20 mouse cellular contexts compared by ENCODE assay signal in genomic region chr6:134329550-134330299, GRCm38 (mm10).
DNase-seq lines count a peak whose midpoint lies in the region; ATAC-seq and TF ChIP-seq lines count a peak whose summit lies in the region.
"Had no signal": no experiment of that assay in that cellular context is flagged by ENCODE, and none has a peak within 500 bp of the region (broad histone marks: within the 10 kb centered on the region; RNA-seq: fewer than 3 reads in every experiment).

No protein-coding gene starts in this region.

- no peaks in the 10 kb centered on the region for H3K4me1 ChIP-seq in kidney, embryonic 15.5 days
- H3K4me1 ChIP-seq in kidney, adult 2 months (ENCODE audit: control insufficient read depth, insufficient read depth, low read length), result no peaks in the 10 kb centered on the region
- no peaks in the 10 kb centered on the region for H3K4me1 ChIP-seq in limb, embryonic 11.5 days (ENCODE audit: control insufficient read depth, insufficient read depth, low read length)
- H3K4me1 ChIP-seq: liver, embryonic 15.5 days had no signal

- H3K4me3 ChIP-seq in kidney, embryonic 15.5 days (replicated peaks), result no peak overlapping the region
- no peak overlapping the region for H3K4me3 ChIP-seq in kidney, adult 2 months (ENCODE audit: insufficient read depth, low read depth, low read length)
- no peak overlapping the region for H3K4me3 ChIP-seq in limb, embryonic 11.5 days (ENCODE audit: low read depth, low read length)
- H3K4me3 ChIP-seq: gastrocnemius, adult 2 months; heart, adult 2 months; liver, embryonic 15.5 days had no signal

- DNase-seq in embryo, embryonic 10.5 days (ENCODE audit: low spot score), result peak; percentile 11
- DNase-seq in embryo, embryonic 10 days (ENCODE audit: low spot score), result no peak
- DNase-seq in kidney, adult 2 months, result no peak
- DNase-seq in R1 (ENCODE audit: low read depth, low spot score), result peak; percentile 69
- DNase-seq in limb, embryonic 11.5 days (ENCODE audit: low spot score), result peak; percentile 26
- DNase-seq in left cerebral cortex, postnatal 36 days (ENCODE audit: low spot score in 2 of 2), result no peak
- DNase-seq: cerebellum, adult 11 months; cerebellum, postnatal 36 days; gastrocnemius, adult 2 months; heart, adult 2 months; heart, postnatal 10 days; kidney, postnatal 10 days; midbrain, embryonic 14.5 days; right cerebral cortex, postnatal 14 days; thymus, postnatal 4 days had no signal

- no peak for TF ChIP-seq CTCF in kidney, adult 2 months (conservative IDR thresholded peaks at IDR 0.05; ENCODE audit: insufficient read depth, insufficient read length, low read depth, low read length)

- intact Hi-C loops in left cerebral cortex, postnatal 36 days (cut with DNase I), result no loop called here

- H3K4me2 ChIP-seq in kidney, embryonic 15.5 days, result no peak overlapping the region
- H3K4me2 ChIP-seq in limb, embryonic 11.5 days (ENCODE audit: low read depth, severe bottlenecking), result no peak overlapping the region
- H3K4me2 ChIP-seq: liver, embryonic 15.5 days had no signal

- H3K27me3 ChIP-seq in kidney, embryonic 15.5 days, result no peaks in the 10 kb centered on the region
- no peaks in the 10 kb centered on the region for H3K27me3 ChIP-seq in kidney, adult 2 months (replicated peaks; ENCODE audit: control insufficient read depth, insufficient read depth, low read length)
- H3K27me3 ChIP-seq in limb, embryonic 11.5 days (ENCODE audit: control insufficient read depth, insufficient read depth, low read length), result no peaks in the 10 kb centered on the region
- H3K27me3 ChIP-seq: liver, embryonic 15.5 days; Patski had no signal

- H3K27ac ChIP-seq in kidney, embryonic 15.5 days, result peak overlapping the region; percentile 45; the same call in 1 of the 2 replicates
- no peak overlapping the region for H3K27ac ChIP-seq in kidney, adult 2 months (ENCODE audit: insufficient read depth, low read depth, low read length)
- H3K27ac ChIP-seq in limb, embryonic 11.5 days (replicated peaks; ENCODE audit: low read depth, low read length), result 0 out of 2 replicates have a peak overlapping the region, but pooled peaks have one; percentile 15
- H3K27ac ChIP-seq: gastrocnemius, adult 2 months; heart, adult 2 months; liver, embryonic 15.5 days had no signal

- WGBS in kidney, embryonic 15.5 days, result 64% methylated on average over 10 of the region's 10 CpGs
- 68% methylated on average over 10 of the region's 10 CpGs for WGBS in kidney, adult 2 months
- 68% methylated on average over 10 of the region's 10 CpGs for WGBS in limb, embryonic 11.5 days

- TF ChIP-seq POLR2A in kidney, adult 2 months (IDR thresholded peaks at IDR 0.05; ENCODE audit: low read depth, low read length), result no peak

- H3K9ac ChIP-seq in kidney, embryonic 15.5 days, result no peak overlapping the region
- no peak overlapping the region for H3K9ac ChIP-seq in limb, embryonic 11.5 days (ENCODE audit: low read length)
- H3K9ac ChIP-seq: liver, embryonic 15.5 days had no signal

- H3K9me3 ChIP-seq in kidney, embryonic 15.5 days (replicated peaks), result no peaks in the 10 kb centered on the region
- no peaks in the 10 kb centered on the region for H3K9me3 ChIP-seq in limb, embryonic 11.5 days (ENCODE audit: control insufficient read depth, low read length)
- H3K9me3 ChIP-seq: liver, embryonic 15.5 days had no signal

- peak; percentile 12; the same call in 1 of the 2 replicates for ATAC-seq in kidney, embryonic 15.5 days (replicated peaks; ENCODE audit: low FRiP score)
- ATAC-seq in limb, embryonic 11.5 days (ENCODE audit: insufficient number of reproducible peaks, low FRiP score, low TSS enrichment, low read depth), result peak; percentile 61; the same call in 1 of the 2 replicates
- no peak for ATAC-seq in megakaryocyte-erythroid progenitor cell, adult 5-6 weeks (replicated peaks; ENCODE audit: low FRiP score, low TSS enrichment, poor library complexity, severe bottlenecking)
- ATAC-seq: hindbrain, embryonic 16.5 days; Patski had no signal

- no peaks in the 10 kb centered on the region for H3K36me3 ChIP-seq in kidney, embryonic 15.5 days
- no peaks in the 10 kb centered on the region for H3K36me3 ChIP-seq in kidney, adult 2 months (ENCODE audit: control insufficient read depth, insufficient read depth, low read length)
- no peaks in the 10 kb centered on the region for H3K36me3 ChIP-seq in limb, embryonic 11.5 days (ENCODE audit: control insufficient read depth, insufficient read depth, low read length)
- H3K36me3 ChIP-seq: liver, embryonic 15.5 days had no signal

Comparison
In these comparisons a context has a peak if more than half of its experiments do, and no peak if none do; other contexts are left out.
1. DNase-seq: peak in embryo, embryonic 10.5 days (single experiment), R1 (single experiment) and limb, embryonic 11.5 days (single experiment); none in embryo, embryonic 10 days (single experiment), kidney, adult 2 months (single experiment) and left cerebral cortex, postnatal 36 days (0 of 2).